Mouse (Mus musculus) ES-Bruce4 (cell line): ENCODE measurements at regions not wholly inside any gene's neighbourhood (a gene's known extent, or its start where the extent isn't known, plus 50 kb on each side); places are given as distances from the start of the nearest gene placed in this dataset.

Experiments
- H3K27ac ChIP-seq: 2 replicates; pipeline ENCODE4 v1.5.1; 2012; ENCODE audit warnings: low read length, inconsistent platforms; ENCODE audit not compliant: insufficient read depth
- H3K27me3 ChIP-seq: 2 replicates; pipeline ENCODE4 v1.6.1; 2012; ENCODE audit warnings: mild to moderate bottlenecking, low read length, inconsistent platforms; ENCODE audit not compliant: control insufficient read depth, poor library complexity, insufficient read depth, severe bottlenecking
- H3K36me3 ChIP-seq: 2 replicates; pipeline ENCODE4 v1.6.1; 2012; ENCODE audit warnings: inconsistent platforms, mild to moderate bottlenecking, low read length, moderate library complexity; ENCODE audit not compliant: control insufficient read depth, poor library complexity, insufficient read depth, severe bottlenecking
- H3K4me1 ChIP-seq: one replicate; pipeline ENCODE4 v1.8.1; 2011; ENCODE audit warnings: low read length; ENCODE audit not compliant: control insufficient read depth, insufficient read depth
- H3K4me3 ChIP-seq: 2 replicates; pipeline ENCODE4 v1.5.1; 2011; ENCODE audit warnings: low read depth, mild to moderate bottlenecking, low read length
- H3K9ac ChIP-seq: 2 replicates; pipeline ENCODE4 v1.6.1; 2012; ENCODE audit warnings: low read depth, mild to moderate bottlenecking, inconsistent platforms; ENCODE audit not compliant: poor library complexity, severe bottlenecking
- H3K9me3 ChIP-seq: replicated peaks from 2 replicates; pipeline ENCODE4 v1.6.1; 2012; ENCODE audit warnings: mild to moderate bottlenecking, low read length, inconsistent platforms; ENCODE audit not compliant: control insufficient read depth, poor library complexity, insufficient read depth, severe bottlenecking
- CTCF ChIP-seq: IDR thresholded peaks from one replicate; pipeline ENCODE4 v1.8.1; 2011; ENCODE audit warnings: low read depth, low read length
- EP300 ChIP-seq: IDR thresholded peaks from 2 replicates; pipeline ENCODE4 v1.6.1; 2011; ENCODE audit warnings: low read depth, low read length; ENCODE audit not compliant: insufficient read depth
- POLR2A ChIP-seq: IDR thresholded peaks from one replicate; pipeline ENCODE4 v1.8.1; 2011; ENCODE audit warnings: low read length; ENCODE audit not compliant: insufficient read depth

- H3K27ac ChIP-seq: no peak overlapping the region
- no peaks in the 10 kb centered on the region for H3K36me3 ChIP-seq
Measured at GRCm38 (mm10) chr12:106585626-106586025, 575.6 kb downstream of the Vrk1 start.

GRCm38 (mm10) chr12:106592686-106593085 is 582.7 kb downstream of the Vrk1 start:
- Histone ChIP-seq H3K4me3 (no peak overlapping the region), H3K4me1 (no peaks in the 10 kb centered on the region)
- TF ChIP-seq POLR2A: no peak
- TF ChIP-seq CTCF: no peak
- no peak for TF ChIP-seq EP300

More at GRCm38 (mm10) chr12:106585626-106586025, 575.6 kb downstream of the Vrk1 start:
- no peak for TF ChIP-seq CTCF
- no peak for TF ChIP-seq POLR2A
- TF ChIP-seq EP300: no peak
- no peaks in the 10 kb centered on the region for H3K4me1 ChIP-seq
- H3K27me3 ChIP-seq: no peaks in the 10 kb centered on the region
- H3K4me3 ChIP-seq: no peak overlapping the region
- H3K9me3 ChIP-seq: no peaks in the 10 kb centered on the region
- no peak overlapping the region for H3K9ac ChIP-seq

GRCm38 (mm10) chr12:106597636-106598035 is 587.6 kb downstream of the Vrk1 start:
- no peak for TF ChIP-seq POLR2A
- no peak for TF ChIP-seq CTCF
- no peak for TF ChIP-seq EP300
- H3K9me3 ChIP-seq: no peaks in the 10 kb centered on the region
- no peaks in the 10 kb centered on the region for H3K27me3 ChIP-seq
- no peak overlapping the region for H3K9ac ChIP-seq
- H3K4me1 ChIP-seq: no peaks in the 10 kb centered on the region
- H3K4me3 ChIP-seq: no peak overlapping the region
- H3K36me3 ChIP-seq: no peaks in the 10 kb centered on the region
- H3K27ac ChIP-seq: no peak overlapping the region

More at GRCm38 (mm10) chr12:106592686-106593085, 582.7 kb downstream of the Vrk1 start:
- no peaks in the 10 kb centered on the region for H3K27me3 ChIP-seq
- H3K36me3 ChIP-seq: no peaks in the 10 kb centered on the region
- H3K27ac ChIP-seq: no peak overlapping the region
- no peaks in the 10 kb centered on the region for H3K9me3 ChIP-seq
- H3K9ac ChIP-seq: no peak overlapping the region

- Histone ChIP-seq H3K4me3 (no peak overlapping the region), H3K9me3 (no peaks in the 10 kb centered on the region), H3K36me3 (no peaks in the 10 kb centered on the region), H3K9ac (no peak overlapping the region), H3K27ac (no peak overlapping the region), H3K27me3 (no peaks in the 10 kb centered on the region), H3K4me1 (no peaks in the 10 kb centered on the region)
- TF ChIP-seq EP300 (no peak), CTCF (no peak), POLR2A (no peak)
Measured at GRCm38 (mm10) chr12:106607240-106607639, 597.2 kb downstream of the Vrk1 start.

- H3K9me3 ChIP-seq: no peaks in the 10 kb centered on the region
- TF ChIP-seq POLR2A: no peak
- TF ChIP-seq CTCF: no peak
- TF ChIP-seq EP300: no peak
Measured at GRCm38 (mm10) chr12:106607655-106608337, 597.8 kb downstream of the Vrk1 start.

GRCm38 (mm10) chr12:106618684-106619083 is 608.7 kb downstream of the Vrk1 start:
- no peaks in the 10 kb centered on the region for H3K4me1 ChIP-seq
- no peaks in the 10 kb centered on the region for H3K9me3 ChIP-seq
- H3K4me3 ChIP-seq: no peak overlapping the region
- H3K36me3 ChIP-seq: no peaks in the 10 kb centered on the region
- H3K9ac ChIP-seq: no peak overlapping the region
- TF ChIP-seq POLR2A: no peak
- no peak for TF ChIP-seq EP300
- TF ChIP-seq CTCF: no peak
- no peak overlapping the region for H3K27ac ChIP-seq
- no peaks in the 10 kb centered on the region for H3K27me3 ChIP-seq

More at GRCm38 (mm10) chr12:106607655-106608337, 597.8 kb downstream of the Vrk1 start:
- H3K9ac ChIP-seq: no peak overlapping the region
- H3K36me3 ChIP-seq: no peaks in the 10 kb centered on the region
- no peak overlapping the region for H3K4me3 ChIP-seq
- H3K27ac ChIP-seq: no peak overlapping the region
- H3K4me1 ChIP-seq: no peaks in the 10 kb centered on the region
- no peaks in the 10 kb centered on the region for H3K27me3 ChIP-seq
